Mouse (Mus musculus) ES-Bruce4 (cell line): Measurements from ENCODE around the gene Hnrnpa3.

Source experiments
- CTCF ChIP-seq: IDR thresholded peaks from one replicate; pipeline ENCODE4 v1.8.1; 2011; ENCODE audit warnings: low read depth, low read length
- POLR2A ChIP-seq: IDR thresholded peaks from one replicate; pipeline ENCODE4 v1.8.1; 2011; ENCODE audit warnings: low read length; ENCODE audit not compliant: insufficient read depth

GRCm38 (mm10) chr2:75657907-75658691, 962 bp upstream of the Hnrnpa3 start:
- TF ChIP-seq POLR2A (no peak), CTCF (no peak)
